Mouse (Mus musculus) activated CD4-positive, CD25-positive, alpha-beta regulatory T cell, adult 4 months (primary cell): ENCODE results near the gene C8g. TPM values are rescaled to one million over a fixed set of nuclear protein-coding genes. Genes with fewer than 3 reads are reported as not detected.

Source experiments
- ATAC-seq: one replicate; pipeline ENCODE4 v1.8.0; 2017
- polyA plus RNA-seq, 2 experiments: library from polyadenylated mRNA; unstranded; fragments of 100-300 nt; shearing (Covaris generic); gene quantifications; one replicate each; pipeline ENCODE4 v1.2.1; 2017

The C8g gene
- polyA plus RNA-seq, 2 experiments from 2014 or later: 3.1 to 3.2 TPM

DNA sequence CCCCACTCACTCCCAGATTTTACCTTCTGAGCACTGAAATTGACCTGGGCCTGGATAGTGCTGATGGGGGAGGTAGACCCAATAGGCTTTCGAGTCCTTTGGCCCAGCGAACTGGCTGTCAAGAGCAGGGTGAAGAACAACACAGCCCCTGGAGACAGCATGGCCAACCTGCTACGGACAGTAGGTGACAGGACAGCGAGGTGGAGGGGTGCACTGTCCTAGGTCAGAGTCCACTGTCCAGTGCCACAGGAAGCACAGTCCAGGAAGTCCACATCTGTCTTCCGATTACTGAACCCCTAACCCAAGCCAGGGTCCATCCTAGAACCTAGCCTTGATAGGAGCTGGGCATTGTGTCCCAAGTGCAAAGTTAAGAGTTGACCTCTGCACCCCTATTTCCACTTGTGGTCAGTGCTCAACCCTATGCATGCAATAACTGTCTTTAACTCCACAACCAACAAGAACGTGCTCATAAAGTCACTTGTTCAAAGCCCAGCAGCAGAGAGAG, 1.4 kb downstream of the C8g start:
- ATAC-seq: no peak

DNA sequence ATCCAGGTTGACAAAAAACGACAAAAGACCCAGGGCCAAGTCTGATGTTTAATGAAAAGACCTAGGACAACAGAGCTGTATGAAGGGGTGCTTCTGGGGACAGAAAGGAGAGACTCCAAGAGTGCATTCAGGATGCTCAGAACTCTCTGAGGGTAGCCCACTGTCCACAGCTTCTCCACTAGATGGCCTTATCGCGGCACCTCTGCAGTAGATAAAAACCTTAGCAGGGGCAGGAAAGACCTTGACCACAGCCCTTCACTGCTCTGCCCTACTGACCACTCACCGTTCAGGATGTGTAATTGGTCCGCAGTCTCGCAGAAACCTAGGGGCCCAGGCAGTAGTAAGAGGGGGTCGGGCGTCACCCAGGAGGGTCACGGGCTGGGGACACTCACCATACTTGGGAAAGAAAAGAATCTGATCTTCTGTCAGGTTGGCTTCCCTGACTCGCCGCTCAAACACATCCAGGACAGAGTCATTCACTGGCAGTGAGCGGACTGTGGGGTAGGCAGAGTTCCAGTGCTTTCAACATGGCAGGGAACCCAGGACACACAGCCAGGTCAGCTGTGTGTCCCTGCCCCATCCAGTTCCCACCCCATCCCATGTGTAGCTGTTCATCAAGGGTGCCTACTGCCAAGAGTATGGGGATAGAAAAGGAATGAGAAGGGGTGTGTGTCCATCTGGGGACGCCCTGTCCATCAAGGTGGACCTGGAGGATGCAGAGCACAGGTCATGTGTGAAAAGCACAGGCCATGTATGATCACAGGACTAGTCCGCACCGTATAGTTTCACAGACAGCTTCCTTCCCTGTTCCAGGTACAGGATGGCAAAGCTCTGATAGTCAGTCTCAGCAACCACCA, 2.7 kb downstream of the C8g start:
- no peak for ATAC-seq

DNA sequence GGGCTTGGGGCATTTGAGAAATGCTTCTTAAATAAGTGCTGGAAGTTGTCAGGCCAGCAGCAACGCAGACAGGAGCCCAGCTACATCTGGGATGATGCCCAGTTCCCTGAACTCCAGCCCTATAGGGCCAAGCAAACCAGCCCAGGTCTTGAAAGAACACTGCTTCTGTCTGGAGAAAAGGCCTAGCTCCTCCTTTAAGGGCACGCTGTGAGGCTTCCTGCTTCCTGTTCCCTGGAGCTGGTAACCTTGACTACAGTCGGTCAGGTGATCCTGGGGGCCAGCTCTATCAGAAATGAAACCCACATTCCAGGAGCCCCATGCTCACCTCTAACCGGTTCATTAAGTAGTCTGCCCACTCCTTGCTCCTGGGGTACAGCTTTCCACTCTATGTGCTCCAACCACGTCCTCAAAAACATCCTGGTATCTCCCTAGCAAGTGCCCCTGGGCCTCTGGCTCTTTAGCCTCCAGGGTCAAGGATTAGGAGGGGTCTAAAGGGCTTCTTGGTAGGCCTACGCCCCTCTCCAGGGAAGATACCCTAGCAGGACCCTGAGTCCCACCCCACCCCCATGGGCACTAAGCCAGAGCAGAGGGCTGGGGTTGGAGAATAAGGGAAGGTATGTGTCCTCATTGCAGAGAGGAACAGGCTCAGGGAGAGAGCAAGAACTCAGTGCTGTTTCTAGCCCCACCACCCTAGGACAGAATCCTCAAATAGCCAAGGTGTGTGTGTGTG, 3.5 kb downstream of the C8g start:
- no peak for ATAC-seq

DNA sequence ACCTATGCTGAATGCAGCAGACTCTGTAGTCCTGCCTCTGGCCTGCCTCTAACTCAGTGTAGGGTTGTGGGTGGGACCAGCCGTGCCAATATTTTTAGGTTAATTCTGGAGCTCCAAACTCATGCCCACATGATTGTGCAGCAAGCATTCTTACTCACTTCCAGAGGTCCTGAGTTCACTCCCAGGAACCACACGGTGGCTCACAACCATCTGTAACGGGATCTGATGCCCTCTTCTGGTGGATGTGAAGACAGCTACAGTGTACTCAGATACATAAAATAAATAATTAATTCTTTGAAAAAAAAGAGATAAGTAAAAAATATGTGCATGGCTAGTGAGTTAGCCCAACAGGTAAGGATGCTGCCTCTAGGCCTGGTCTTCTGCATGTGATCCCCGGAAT, 5.1 kb downstream of the C8g start:
- no peak for ATAC-seq

DNA sequence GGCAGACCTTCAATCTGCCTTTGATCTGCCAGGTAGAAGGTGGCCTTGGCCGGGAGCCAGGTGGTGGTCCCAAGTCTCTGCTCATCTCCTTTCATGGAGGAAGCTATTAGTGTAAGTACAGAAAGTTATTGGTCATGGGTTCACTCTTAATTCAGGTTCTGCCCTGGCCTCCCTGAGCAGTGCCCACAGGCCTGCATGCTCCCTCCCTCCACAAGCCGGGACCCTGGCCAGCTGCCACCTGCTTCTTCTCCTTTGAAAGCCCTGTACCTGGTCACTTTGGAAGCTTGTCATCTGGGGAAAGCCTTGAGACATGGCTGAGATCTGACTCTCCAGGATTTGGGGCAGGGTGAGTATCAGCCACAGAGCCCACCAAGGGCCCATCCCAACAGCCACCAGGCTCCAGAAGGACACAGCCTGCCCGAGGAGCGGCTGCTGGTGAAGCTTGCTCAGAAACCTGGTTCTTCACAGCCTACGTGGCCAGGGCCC, 8.0 kb downstream of the C8g start, which contains the start of gene Lcn12:
Lcn12 (minus strand) TSS at position 436 of the 486 bp plus-strand sequence.
- ATAC-seq: no peak

DNA sequence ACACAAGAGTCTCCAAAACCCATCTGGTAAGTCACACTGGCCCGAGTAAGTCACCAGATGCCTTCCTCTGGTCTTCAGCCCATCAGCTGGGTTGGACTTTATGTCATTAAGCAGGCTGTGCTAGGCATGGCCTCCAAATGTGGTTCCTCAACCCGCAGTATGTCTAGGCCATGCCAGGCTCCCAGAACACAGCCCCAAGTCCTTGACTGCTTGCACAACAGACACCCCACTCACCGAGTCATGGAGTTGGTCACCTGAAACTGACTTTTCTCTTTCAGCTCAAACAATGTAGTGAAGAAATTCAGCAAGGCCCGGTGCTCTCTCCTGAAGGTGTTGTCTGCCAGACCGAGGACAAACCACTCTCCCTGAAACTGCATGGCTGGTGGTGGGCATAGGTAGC, 8.5 kb downstream of the C8g start:
- ATAC-seq: no peak

DNA sequence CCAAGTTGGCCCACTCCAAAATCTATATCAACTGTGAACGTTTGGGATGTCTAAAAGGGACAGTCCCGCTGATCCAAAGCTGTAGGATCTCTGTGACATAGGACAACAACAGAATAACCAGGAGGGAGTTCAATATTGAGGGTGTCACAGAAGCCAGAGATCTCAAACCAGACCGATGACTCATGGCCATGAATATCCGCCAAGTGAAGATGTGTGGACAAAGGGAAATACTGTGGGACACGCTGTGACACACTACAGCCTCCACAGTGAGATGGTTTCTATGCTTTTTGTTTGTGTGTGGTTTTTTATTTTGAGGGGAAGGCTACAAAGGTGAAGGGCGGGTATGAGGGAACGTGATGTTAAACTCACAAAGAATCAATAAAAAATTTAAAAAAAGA, 12.8 kb downstream of the C8g start:
- no peak for ATAC-seq

DNA sequence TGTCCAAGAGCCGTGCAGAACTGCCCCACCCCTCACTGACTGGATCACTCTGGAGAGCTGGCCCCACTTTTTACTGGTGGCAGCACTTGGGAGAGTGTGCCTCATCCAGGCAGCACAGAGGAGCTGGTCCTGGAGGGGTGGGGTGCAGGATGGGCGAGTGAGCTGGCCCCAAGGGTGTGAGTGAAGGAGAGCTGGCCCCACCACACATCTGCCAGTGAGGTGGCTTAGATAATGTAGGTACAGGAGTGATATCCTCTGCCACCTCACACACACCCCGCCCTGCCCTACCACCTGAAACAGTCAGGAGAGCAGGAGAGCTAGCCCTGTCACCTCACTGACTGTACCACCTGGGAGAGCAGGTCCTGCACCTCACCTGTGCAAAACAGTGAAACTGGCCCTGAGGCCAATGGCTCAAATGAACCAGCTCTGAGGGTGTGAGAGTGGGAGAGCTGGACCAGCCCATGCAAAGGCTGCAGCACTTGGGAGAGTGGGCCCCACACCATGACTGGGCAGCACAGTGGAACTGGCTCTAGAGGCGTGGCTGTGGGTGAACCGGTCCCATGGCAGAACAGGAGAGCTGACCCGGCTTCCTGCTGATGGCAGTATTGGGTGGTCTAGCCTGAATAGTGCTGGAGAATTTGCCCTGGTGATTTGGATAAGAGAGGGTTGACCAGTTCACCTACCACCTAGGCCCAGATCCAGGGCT, 13.4 kb downstream of the C8g start:
- no peak for ATAC-seq

DNA sequence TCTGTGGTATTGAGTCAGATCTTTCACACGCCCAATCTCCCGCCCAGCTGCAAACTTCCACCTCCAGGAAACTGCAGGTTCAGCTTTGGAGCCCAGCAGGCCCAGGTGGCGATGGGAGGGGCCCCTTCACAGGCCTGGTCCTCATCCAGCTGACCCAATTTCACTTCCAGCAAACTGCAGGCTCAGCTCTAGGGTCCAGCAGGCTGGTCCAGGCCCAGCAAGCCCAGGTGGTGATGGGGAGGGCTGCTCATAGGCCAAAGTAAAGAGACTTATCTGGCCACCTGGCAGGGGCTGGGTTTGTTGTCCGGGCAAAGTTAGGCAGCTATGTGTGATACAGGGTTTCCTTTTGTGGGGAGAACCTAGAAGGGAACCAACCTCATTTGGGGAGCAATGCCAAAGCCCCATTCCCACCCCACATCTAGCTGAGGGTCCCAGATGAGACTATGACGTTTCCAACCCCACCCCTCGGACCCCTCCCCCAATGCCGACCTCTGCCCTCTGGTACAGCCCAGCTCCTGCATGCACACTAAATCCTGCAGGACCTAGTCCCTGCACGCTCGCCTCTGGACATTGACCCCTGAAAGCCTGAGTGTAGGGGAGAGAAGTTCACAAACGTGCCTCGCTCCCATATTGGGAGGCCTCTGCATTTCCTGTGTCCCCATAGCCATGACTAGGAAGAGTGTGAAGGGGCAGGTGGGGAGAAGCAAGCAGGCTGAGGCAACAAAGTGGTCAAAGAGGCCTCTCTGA, 16.4 kb downstream of the C8g start:
- no peak for ATAC-seq

DNA sequence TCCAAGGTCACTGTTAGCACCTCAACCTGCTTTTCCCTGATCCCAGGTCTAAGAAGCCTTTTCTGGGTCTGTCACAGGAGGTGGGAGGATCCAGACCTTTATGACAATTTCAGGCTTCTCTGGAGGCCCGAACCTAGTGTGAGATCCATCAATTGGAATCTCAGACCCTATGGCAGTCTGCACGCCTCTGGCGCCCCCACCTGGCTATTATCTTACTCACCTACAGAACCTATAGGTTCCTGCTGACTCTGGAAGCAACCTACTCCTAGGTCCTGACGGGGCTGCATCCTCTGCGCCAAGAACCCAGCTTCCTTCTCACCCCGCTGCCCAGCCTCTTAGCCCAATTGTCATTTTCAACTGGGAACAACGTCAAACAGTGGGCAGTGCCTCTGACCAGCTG, 18.6 kb downstream of the C8g start:
- peak; percentile 76 for ATAC-seq

DNA sequence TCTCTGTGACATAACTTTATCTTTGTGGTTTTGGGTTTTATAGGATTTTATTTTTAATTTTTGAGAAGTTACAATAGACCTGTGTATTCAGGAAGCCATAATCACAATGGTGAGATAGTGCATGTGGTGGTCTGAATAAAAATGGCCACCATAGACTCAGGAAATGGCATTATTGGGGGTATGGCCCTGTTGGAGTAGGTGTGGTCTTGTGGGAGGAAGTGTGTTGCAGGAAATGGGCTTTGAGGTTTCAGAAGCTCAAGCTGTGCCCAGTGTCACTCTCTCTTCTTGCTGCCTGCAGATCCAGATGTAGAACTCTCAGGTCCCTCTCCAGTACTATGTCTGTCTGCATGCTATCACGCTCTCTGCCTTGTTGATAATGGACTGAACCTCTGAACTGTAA, 21.0 kb downstream of the C8g start:
- ATAC-seq: no peak

DNA sequence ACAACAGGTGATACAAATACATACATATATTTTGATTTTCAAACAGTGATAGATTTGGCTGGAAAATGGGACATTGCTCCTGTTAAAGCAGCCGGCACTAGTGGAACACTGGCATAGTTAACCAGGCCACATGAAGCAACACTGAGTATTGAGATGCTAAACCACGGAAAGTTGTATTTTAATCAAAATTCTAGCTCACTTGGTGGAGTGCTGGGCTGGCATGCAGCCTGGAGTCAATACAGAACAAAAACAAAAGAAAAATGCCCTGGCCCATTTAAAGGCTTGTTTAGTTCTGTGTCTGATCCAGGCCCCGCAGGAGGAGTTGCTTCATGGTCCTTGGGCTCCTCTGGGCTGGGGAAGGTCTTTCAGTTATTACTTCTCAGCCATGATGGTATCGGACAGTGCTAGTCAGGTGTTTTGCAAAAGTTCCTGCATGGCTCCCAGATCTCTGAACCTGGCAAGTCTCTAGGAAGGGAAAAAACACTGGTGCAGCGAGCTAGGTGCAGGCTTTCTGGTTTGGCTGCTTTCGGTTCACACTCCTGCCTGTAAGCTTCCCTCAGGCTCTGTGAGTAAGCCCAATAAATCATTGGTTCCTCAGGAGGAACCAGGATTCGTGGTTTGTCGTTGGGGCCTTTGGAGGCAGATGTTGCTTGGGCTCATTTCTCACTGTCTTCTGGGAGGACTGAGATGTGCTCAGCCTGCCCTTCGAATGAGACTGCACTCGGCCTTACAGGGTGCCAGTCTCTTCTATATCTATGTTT, 21.8 kb downstream of the C8g start:
- no peak for ATAC-seq

DNA sequence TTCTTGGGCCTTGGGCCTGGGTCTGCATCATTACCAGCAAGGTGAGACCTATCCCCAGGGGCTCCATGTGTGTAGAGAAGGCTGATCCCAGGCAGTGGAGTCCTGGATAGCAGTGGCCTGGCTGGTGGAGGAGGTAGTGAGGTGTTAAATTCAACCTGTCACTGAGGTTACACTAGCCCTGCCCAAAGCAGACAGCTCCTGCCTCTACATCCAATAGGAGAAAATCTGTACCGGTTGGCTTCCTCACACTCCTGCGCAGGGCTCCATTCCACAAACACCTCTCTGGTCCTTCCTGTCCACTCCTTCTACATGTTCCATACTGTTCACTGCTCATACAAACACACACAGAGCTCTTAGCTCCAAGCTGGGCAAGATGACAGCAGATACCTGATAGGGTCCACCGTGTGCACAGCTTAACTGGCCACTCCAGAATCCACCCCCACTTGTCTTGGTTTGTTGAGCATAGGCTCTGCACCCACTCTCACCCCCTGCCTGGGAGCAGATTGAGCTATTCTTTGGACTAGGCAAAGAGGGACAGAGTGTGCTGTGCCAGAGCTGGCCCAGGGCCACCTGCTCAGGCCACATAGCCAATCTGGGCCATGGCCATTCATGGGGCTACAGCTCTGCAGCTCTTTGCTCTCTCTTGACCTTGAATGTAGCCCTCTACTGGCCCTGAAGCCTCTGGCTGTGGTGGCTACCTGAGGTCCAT, 23.4 kb downstream of the C8g start:
- ATAC-seq: no peak

DNA sequence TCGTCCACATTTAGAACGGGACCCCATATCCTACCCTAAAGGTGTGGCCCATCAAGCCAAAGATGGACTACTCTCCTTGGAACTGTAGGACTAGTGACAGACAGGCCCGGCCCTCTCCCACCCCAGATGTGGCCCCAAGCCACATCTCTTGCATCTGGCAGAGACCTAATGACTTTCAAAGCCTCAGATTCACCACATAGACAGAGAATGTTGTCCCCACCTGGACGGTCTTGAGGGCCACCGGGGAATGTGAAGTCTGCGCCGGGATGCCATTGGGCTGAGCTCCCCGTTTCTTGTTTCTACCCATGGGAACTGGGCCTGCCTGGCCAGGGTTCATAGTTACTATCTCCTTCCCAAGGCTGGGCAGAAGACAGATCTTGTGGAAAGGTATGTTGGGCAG, 24.0 kb downstream of the C8g start:
- ATAC-seq: no peak

DNA sequence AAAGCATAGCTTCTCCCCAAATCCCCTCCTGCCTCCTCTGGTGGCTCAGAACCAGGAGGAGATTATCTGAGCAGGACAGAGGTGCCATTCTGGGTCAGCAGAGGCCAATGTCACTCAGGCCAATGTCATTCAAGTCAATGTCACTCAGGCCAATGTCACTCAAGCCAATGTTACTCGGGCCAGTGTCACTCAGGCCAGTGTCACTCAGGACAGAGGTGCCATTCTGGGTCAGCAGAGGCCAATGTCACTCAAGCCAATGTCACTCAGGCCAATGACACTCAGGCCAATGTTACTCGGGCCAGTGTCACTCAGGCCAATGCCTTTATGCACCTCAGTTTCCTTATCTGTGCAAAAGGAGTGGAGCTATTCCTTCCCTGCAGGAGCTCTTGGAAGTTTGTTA, 29.0 kb downstream of the C8g start:
- ATAC-seq: no peak

DNA sequence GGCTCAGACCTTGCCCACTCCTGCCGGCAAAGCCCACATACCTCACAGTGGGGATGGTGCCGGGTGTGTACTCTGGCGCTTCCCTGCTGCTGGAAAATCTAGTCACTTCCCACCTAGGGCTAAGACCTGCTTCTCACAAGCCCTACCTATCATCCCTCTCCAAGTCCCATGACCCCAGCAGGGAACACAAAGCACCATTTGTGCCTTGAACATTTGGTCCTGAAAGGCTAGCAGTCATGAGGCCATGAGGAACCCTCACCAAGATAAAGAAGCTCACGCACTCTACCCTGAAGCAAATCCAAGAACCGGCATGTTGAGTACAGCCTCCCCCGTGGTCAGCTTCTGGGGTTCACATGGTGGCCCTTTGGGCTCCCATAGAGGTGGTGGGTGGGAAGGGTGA, 31.6 kb downstream of the C8g start, which contains the start of gene Ptgds:
Ptgds (minus strand) TSS at position 78 of the 400 bp plus-strand sequence.
- ATAC-seq: no peak

DNA sequence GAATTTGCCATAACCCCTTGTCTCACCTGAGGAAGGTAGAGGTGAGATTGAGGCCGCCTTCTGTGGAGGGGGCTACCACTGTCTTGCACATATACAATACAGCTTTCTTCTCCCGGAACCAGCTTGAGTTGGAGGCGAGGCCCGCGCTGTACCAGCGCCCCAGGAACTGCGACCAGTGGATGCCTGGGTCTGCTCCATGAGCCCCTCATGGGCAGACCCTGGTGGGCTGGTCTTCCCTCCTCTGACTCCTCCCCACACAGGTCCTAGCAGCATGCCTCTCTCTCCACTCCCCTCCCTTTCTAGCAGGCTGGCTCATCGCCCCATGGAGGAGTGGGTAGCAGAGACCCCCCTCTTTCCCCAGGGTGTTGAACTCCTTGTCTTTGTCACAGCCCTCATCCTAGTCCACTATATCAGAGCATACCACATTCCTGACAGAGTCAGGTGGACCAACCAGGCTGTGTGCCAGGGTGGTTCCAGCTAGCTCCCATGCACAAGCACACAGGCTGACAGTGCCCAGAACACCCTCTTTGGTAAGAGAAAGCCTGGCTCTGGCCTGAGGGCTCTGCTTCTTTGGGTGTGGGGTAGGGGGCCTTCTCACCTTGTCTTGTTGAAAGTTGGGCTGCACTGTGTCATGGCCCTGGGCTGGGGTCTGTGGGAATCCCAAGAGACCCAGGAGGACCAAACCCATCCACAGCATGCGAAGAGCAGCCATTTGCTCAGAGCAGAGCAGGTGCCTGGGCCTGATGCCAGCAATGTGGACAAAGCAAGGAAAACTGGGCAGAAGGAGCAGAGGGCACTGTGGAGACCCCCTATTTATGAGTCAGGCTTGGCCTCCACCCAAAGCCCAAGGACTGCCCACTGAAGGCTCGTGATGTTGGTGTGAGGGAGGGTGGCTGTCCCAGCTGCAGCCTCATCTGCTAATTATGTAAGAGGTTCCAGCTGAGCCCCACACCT, 32.3 kb downstream of the C8g start:
- ATAC-seq: no peak

DNA sequence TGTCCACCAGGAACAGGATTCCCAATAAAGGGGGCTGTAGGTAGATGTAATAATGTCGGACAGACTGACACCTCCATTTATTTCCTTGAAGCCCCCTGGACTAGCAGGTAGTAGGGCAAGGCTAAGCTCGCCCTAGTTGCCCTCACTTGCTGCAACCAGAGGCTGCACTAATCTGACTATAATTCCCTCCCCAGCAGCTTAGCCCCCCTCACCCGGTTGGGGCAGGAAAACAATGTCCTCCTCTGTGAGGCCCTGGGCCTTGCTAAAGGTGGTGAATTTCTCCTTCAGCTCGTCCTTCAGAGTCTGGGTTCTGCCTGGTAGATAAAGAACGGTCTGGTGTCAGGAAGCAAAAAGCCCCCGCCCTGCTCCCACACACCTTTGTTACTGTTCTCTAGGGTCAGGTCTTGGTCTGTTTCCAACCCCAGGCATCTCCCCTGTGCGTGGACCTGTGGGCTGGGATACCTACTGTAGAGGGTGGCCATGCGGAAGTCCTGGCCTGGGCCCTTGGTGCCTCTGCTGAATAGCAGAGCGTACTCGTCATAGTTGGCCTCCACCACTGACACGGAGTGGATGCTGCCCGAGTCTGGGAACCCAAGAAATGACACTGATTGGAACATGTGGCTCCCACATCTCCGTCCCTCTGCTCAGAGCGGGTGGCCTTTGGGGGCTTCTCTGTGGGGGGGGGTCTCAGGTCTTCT, 33.8 kb downstream of the C8g start:
- no peak for ATAC-seq
